Mouse (Mus musculus): ENCODE data around the gene Esrrg.

The Esrrg gene

GRCm38 (mm10) chr1:187650786-187651687 lies 42.4 kb downstream of the Esrrg start:
- DNase-seq: peak in 1 of 2 experiments; percentile 24

GRCm38 (mm10) chr1:187651688-187652241 lies 43.2 kb downstream of the Esrrg start:
- peak; percentile 70 to 71 for DNase-seq

GRCm38 (mm10) chr1:187652445-187652844 lies 43.9 kb downstream of the Esrrg start:
- DNase-seq: peak in 1 of 2 experiments; percentile 52

- peak; percentile 33 to 48 for DNase-seq
These were observed 44.8 kb downstream of the Esrrg start for GRCm38 (mm10) chr1:187653390-187653789.

DNA sequence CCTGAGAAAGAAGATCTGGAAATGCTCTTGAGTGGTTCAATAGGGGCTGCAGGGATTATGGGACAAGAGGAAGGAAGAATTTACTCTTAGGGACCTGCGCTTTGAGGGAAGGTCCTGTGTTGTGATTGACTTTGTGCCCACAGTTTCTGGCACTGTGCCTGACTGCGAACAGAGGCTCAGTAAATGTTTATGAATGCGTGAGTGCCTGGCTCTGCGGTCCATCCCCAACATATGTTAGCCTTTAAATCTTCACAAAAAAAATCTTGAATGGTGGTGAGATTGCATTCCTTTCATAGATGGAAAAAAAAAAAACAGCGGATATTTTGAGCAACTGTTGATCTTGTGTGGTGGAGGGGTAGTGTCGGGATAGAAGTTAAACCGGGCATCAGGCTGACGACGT lies 52.4 kb downstream of the Esrrg start:
- DNase-seq: peak in 1 of 2 experiments; percentile 48

DNA sequence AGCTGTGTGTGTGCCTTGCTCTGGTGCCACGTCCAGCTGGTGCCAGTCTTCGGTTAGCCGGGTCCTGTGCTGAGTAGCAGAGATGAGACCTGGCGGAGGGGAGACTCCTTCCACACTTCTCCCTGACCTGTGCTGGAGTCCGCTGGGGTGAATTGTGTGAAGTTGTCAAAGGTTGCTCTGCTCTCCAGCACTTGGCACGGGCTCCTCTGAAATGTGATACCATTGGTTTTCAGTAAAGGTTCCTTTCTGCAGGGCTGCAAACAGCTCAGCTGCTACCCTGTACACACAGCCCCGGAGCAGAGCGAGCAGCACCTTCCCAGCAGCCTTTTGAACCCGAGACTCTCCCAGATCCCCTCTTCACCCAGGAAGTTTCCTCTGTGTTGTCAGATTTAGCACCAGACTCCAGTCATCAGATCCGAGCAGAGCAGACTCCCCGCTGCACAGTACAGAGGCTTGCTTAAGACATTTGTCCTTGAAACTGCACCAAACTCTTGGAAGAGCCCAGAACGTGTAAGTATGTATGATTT lies 53.6 kb downstream of the Esrrg start:
- DNase-seq: peak; percentile 83 to 88

GRCm38 (mm10) chr1:187663376-187663775 lies 54.8 kb downstream of the Esrrg start:
- DNase-seq: peak; percentile 56 to 78

DNA sequence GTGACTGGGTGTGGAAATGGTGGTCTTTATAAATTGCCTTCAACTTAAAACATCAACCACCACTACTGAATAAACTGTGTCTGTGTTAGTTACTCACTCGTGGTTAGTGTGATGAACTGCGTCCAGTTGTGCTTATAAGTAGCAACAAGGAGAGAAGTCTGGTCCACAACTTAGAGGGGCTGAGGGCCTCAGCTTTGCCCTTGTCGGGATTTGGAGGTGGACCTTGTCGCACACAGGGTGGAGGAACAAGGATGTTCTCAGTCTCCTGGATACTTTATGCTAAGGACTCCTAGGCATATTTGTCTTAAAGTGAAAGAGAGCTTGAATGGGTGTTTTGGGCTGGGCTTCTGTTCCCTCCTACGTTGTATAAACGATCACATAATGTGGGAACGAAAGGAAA lies 55.7 kb downstream of the Esrrg start:
- DNase-seq: no peak

GRCm38 (mm10) chr1:187665901-187666600 lies 57.5 kb downstream of the Esrrg start:
- DNase-seq: no peak

DNA sequence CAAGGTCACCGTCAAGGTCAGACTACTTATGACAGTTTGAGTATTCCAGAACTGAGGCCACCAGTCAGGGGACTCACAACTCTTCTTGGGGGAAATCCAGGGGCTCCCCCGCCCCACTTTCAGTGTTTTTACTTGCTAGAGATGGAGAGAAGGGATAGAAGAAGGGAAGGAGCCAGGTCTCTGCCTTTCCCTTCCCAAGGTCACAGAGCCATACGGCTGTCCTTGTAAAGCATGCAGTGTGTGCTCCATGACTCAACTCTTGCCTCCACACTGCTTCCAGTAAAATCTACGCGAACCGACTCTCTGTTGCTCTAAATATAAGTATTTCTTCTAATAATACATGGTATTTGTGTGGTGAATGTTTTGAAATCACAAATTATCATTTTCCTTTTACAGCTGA lies 61.2 kb downstream of the Esrrg start:
- DNase-seq: no peak

- no peak for DNase-seq
These were observed 63.9 kb downstream of the Esrrg start for GRCm38 (mm10) chr1:187672446-187672845.

DNA sequence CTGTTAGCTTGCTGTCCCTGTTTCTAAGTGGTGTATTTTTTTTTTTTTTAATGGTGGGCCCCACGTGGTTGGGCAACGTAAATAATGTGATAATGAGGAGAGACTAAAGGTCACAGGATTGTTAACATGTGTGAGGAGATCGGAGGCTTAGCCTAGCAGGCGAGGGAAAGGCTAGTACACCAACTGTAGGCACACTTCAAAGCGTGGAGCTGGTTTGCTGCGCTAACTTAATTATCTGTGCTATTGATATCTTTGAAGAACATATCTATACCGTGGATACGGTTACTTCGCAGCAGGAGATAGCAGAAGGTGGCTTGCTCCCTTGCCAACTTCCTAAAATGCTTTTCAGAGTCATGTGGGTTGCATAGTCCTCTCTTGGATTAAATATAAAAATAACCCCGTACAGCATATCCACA lies 66.2 kb downstream of the Esrrg start:
- no peak for DNase-seq

DNA sequence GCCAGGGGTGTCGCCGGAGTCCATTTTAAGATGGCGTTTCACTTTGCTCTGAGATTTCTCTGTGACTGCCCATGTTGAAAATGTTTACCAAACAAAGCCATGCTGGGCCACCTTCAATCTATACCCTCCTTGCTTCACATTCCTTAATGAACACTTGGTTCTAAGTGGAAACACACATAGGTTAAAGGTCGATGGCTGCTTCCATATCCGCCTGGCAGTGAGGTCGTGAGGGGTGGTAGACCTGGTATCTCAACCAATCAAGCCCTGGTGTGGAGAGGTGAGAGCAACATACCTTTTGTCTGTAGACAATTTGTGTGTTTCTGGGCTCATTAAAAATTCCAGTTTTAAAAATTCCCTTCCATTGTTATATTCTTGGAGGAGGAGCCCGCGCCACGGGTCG lies 68.0 kb downstream of the Esrrg start:
- DNase-seq: no peak

DNA sequence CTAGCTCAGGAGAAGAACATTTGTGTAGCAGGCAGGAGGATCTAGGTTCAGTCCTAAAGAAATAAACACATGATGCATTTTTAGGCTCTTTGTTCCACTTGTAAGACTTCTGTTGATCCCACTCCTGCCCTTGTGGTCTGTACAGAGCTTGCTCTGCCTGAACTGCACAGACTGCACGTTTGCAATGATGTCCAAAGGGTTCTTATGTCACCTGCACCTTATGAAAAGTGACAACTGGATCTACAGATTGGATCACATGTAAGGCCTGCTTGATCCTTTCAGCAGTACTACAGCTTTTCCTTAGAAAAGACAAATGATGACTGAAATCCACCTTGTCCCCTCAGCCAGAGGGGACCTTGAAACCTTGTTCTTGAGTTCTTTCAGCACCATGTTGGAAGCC lies 70.7 kb downstream of the Esrrg start:
- DNase-seq: no peak

DNA sequence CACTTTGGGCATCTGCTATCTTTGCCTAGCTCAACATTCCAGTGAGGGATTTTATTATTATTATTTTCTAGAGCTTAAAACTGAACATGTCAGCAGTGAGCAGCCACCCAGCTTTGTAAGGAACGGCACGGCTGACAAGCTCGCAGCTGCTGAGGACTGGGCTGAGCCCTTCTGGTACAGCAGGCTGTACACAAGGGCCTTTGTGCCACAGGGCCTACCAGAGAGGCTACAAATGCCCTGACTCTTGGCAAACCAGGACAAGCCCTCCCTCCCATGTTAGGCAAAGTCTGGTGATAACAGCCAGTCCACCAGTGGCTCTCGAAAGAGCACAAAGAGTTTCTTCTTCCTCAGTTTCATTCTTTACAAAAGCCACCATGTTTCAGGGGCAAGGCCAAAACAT lies 75.9 kb downstream of the Esrrg start:
- no peak for DNase-seq

GRCm38 (mm10) chr1:187691846-187692525 lies 83.4 kb downstream of the Esrrg start:
- DNase-seq: peak; percentile 74 to 83

GRCm38 (mm10) chr1:187694865-187695264 lies 86.3 kb downstream of the Esrrg start:
- no peak for DNase-seq

DNA sequence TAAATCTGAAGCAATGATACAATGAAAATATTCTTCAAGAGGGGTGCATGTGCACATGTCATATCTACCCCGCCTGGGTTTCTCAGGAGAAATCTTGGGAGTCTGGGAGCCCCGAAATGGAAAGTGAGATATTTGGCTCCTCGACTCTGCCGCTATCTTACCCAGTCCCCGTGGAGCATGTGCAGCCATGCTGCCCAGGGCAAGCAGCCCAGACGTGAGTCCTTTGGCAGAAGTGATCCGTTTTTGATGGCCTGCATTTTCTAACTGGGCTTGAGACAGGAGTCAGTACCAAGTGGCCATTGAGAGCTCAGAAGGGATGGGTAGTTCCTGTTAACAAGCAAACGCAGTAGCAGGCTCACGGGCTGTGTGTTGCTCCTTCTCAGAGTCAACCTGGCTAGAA lies 89.6 kb downstream of the Esrrg start:
- no peak for DNase-seq

GRCm38 (mm10) chr1:187700963-187701362 lies 92.4 kb downstream of the Esrrg start:
- no peak for DNase-seq

DNA sequence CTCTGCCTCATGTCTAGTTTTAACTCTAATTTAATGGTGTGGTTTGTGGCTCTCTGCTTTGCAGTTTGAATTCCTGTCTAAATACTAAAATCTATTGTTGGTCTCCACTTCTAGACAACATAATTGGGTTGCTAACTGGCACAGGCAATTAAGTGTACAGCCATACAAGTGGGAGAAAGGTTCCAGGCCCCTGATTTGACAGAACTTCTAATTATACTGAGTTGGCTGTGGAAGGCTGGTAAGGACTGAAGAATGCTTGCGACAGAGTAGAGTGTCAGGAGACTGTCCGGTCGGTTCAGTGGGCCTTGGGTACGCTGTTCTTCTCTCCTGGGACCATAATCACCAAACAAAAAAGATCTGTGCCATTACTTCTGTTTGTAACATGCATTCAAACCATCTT lies 96.3 kb downstream of the Esrrg start:
- DNase-seq: no peak

- no peak for DNase-seq
These were observed 96.8 kb downstream of the Esrrg start for GRCm38 (mm10) chr1:187705348-187705747.

DNA sequence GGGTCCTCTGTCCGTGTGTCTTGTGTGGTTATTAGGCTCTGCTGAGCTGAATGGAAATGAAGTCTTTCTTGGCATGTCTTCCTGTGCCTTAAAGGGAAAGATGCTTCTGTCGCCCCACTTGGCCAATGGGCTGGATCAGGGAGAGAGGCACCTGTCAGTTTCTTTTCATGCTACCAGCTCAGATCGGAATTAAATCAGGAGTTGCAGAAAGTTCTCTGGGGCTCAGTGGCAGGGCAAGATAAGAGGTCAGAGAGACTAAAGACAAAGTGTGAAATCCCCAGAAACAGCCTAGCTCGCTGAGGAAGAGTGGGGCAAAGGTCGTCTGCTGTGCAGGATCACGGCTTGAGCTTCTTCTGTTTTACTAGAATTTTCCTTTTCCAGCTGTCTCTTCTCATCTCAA lies 97.5 kb downstream of the Esrrg start:
- peak; percentile 35 to 55 for DNase-seq

GRCm38 (mm10) chr1:187707176-187707575 lies 98.6 kb downstream of the Esrrg start:
- DNase-seq: no peak

All from kidney, postnatal 36 days (tissue).